Mouse (Mus musculus) midbrain, postnatal 0 days (tissue): Measurements from ENCODE around the gene Rtn3. TPM values are rescaled to one million over a fixed set of nuclear protein-coding genes. Genes with fewer than 3 reads are reported as not detected.
A peak's percentile ranks its signal among the peaks of the same experiment; 100 is the strongest.

Experiments used
- ATAC-seq: fragments of 200-750 bp; cut with Nextera tagmentation; 2 replicates; pipeline ENCODE4 v1.8.0; 2017; ENCODE audit warnings: moderate number of reproducible peaks, mild to moderate bottlenecking, moderate TSS enrichment, moderate library complexity; ENCODE audit not compliant: low FRiP score
- DNase-seq: peaks from one replicate; pipeline ENCODE4 v3.0.0-alpha.2; 2015; ENCODE audit warnings: low spot score
- H3K27ac ChIP-seq: fragments of 300-500 bp; sonication (generic); 2 replicates; pipeline ENCODE4 v1.5.1; 2014; ENCODE audit warnings: low read depth, mild to moderate bottlenecking, low read length, mixed read lengths
- H3K27me3 ChIP-seq: fragments of 300-500 bp; sonication (generic); 2 replicates; pipeline ENCODE4 v1.6.1; 2014; ENCODE audit warnings: low read length, control low read depth, mixed read lengths; ENCODE audit not compliant: insufficient read depth
- H3K36me3 ChIP-seq: fragments of 300-500 bp; sonication (generic); 2 replicates; pipeline ENCODE4 v1.6.1; 2014; ENCODE audit warnings: low read length, control low read depth, mixed read lengths; ENCODE audit not compliant: insufficient read depth
- H3K4me1 ChIP-seq: fragments of 300-500 bp; sonication (generic); 2 replicates; pipeline ENCODE4 v1.6.1; 2014; ENCODE audit warnings: mild to moderate bottlenecking, control low read depth, antibody characterized with exemption, low read length, mixed read lengths; ENCODE audit not compliant: insufficient read depth
- H3K4me2 ChIP-seq: fragments of 300-500 bp; sonication (generic); 2 replicates; pipeline ENCODE4 v1.6.1; 2014; ENCODE audit warnings: low read depth, mild to moderate bottlenecking, low read length, mixed read lengths; ENCODE audit not compliant: poor library complexity, severe bottlenecking
- H3K4me3 ChIP-seq: fragments of 300-500 bp; sonication (generic); 2 replicates; pipeline ENCODE4 v1.5.1; 2014; ENCODE audit warnings: low read depth, mild to moderate bottlenecking, low read length, moderate library complexity
- H3K9ac ChIP-seq: fragments of 300-500 bp; sonication (generic); replicated peaks from 2 replicates; pipeline ENCODE4 v1.6.1; 2014; ENCODE audit warnings: mild to moderate bottlenecking, low read length, moderate library complexity, mixed read lengths; ENCODE audit not compliant: poor library complexity, severe bottlenecking
- H3K9me3 ChIP-seq: fragments of 300-500 bp; sonication (generic); 2 replicates; pipeline ENCODE4 v1.6.1; 2016; ENCODE audit warnings: low read length, control low read depth
- CTCF ChIP-seq: IDR thresholded peaks from 2 replicates; pipeline ENCODE4 v1.5.1; 2016; ENCODE audit warnings: antibody characterized with exemption, mild to moderate bottlenecking
- WGBS: fragments of 180-500 bp; shearing (Covaris S2); extraction: QIAGEN DNeasy Blood & Tissue Kit; methylation state at CpG from one replicate; pipeline ENCODE4 v1.1.7; 2014; 5-methylcytosine and 5-hydroxymethylcytosine counted together
- polyA plus RNA-seq: library from polyadenylated mRNA; unstranded; fragments of >200 nt; fragmentation: Nextera tagmentation; extraction: Ambion mirVana; gene quantifications from 2 replicates; pipeline ENCODE4 v1.2.1, GENCODE M21; 2015
- total RNA-seq: library from RNA; depleted of rRNA; stranded (reverse); fragments of >200 nt; gene quantifications from 2 replicates; pipeline ENCODE4 v1.2.3, GENCODE M21; 2014

Rtn3 gene
- total and polyA plus RNA-seq, 2 experiments from 2014 or later, result 420 to 750 TPM

- Histone ChIP-seq H3K27ac (peak overlapping the region; percentile 99), H3K4me1 (no peaks in the 10 kb centered on the region), H3K4me2 (peak overlapping the region; percentile 65), H3K9me3 (no peaks in the 10 kb centered on the region), H3K27me3 (no peaks in the 10 kb centered on the region), H3K36me3 (no peaks in the 10 kb centered on the region), H3K4me3 (peak overlapping the region; percentile 90), H3K9ac (peak overlapping the region; percentile 99)
- no peak for TF ChIP-seq CTCF
- DNase-seq (no peak), ATAC-seq (no peak)
- under 1% methylated on average over 7 of the region's 7 CpGs for WGBS
Observed at GRCm38 (mm10) chr19:7482266-7482598, 849 bp downstream of the Rtn3 start.

DNA sequence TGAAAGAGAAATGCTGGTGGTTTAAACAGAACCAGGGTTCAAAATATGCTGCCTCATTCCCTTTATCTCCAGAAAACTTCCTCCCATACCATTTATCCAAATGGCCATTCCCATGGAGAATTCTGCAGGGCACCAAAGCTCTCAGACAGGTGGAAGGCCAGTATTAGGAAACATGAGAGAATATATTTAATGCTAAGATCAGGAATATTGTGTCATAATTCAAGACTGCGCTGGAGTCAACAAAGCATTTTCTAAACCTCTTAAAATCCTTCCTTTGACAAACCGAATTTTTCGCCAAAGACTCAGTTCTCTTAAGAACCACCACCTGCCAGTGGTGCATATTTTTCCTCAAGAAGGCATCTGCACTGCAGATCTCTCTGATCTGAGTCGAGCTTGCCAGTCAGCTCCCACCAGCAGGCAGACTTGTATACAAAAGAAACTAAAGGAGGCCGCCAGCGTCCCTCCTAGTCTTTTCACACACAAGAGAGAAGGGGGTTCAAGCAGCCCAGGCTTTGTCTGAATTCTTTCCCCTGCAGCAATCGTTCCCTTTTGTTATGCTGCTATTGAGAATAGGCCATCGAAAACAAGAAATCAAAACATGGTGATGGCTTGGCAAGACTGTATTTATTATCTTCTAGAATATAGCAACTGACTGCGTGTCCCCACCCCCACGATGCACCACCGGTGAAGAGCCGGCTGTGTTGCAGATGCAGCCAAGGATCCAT, 1.4 kb downstream of the Rtn3 start:
- DNase-seq (peak; percentile 75), ATAC-seq (no peak)
- Histone ChIP-seq H3K27me3 (no peaks in the 10 kb centered on the region), H3K27ac (peak overlapping the region; percentile 99), H3K4me1 (no peaks in the 10 kb centered on the region), H3K9ac (peak overlapping the region; percentile 99), H3K36me3 (no peaks in the 10 kb centered on the region), H3K9me3 (no peaks in the 10 kb centered on the region), H3K4me2 (peak overlapping the region; percentile 65), H3K4me3 (peak overlapping the region; percentile 90)
- WGBS, result 2% methylated on average over 12 of the region's 12 CpGs
- TF ChIP-seq CTCF, result no peak

DNA sequence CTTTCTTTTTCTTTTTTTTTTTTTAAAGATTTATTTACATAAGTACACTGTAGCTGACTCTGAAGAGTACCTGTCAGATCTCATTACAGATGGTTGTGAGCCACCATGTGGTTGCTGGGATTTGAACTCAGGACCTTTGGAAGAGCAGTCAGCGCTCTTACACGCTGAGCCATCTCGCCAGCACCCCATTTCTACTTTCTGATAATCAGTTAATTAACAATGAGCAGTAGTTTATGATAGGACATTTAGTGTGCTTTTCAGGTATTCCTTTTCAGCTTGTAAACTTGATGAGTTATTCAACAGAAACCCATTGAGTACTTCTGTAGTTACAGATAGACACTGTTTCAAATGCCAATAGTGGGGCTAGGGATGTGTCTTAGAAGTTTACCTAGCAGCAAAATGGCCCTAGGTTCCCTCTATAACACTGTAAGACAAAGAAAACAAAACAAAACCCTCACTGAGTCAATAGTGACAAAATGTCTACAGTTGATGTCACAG, 3.3 kb downstream of the Rtn3 start:
- 94% methylated on average over 3 of the region's 3 CpGs for WGBS
- Histone ChIP-seq H3K4me3 (no peak overlapping the region; the same call in 1 of the 2 replicates), H3K9ac (no peak overlapping the region), H3K36me3 (no peaks in the 10 kb centered on the region), H3K27me3 (no peaks in the 10 kb centered on the region), H3K4me1 (no peaks in the 10 kb centered on the region), H3K9me3 (no peaks in the 10 kb centered on the region), H3K27ac (no peak overlapping the region), H3K4me2 (peak overlapping the region; percentile 65)
- no peak for TF ChIP-seq CTCF
- ATAC-seq, result no peak
- DNase-seq, result no peak

DNA sequence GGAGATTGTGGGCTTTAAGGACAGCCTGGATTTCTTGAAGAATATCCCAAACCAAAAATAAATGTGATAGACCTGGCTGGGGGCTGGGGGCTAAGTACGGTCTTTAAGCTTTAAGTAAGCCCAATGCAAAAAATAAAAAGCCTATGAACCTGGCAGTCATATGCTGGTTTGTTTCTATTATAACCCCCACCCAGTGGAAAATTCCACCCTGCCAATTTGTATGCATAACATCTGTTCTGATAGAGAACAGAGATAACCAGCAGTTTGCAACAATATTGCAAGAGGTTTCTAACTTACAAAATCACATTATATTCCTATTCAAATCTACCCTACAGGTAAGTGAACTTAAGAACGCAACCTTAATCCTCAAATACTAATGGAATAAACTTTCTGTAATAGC, 12.4 kb downstream of the Rtn3 start:
- no peak overlapping the region for H3K4me3 ChIP-seq

DNA sequence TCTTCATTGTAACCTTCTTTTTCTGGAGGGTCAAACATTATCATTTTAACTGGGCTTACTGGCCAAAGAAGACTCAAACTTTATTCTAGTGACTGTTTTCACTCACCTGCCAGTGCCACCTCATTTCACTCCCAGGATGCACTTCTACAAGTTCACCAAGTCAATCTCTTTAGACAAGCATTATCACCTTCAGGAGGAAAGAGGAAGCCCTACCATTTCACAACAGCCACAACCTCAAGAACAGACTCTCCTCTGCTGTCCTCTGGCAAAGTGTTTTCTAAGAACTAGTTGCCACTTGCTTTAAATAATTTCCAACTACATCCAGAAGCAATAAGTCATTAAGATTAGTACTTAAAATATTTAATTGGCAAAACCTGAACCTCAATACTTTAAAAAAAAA, 15.2 kb downstream of the Rtn3 start:
- no peak for TF ChIP-seq CTCF
- Histone ChIP-seq H3K4me3 (no peak overlapping the region), H3K9me3 (no peaks in the 10 kb centered on the region), H3K36me3 (peaks cover 7% of the 10 kb centered on the region; the same call in 1 of the 2 replicates), H3K4me1 (no peaks in the 10 kb centered on the region), H3K4me2 (no peak overlapping the region), H3K9ac (no peak overlapping the region), H3K27me3 (no peaks in the 10 kb centered on the region), H3K27ac (no peak overlapping the region)
- no peak for DNase-seq
- no peak for ATAC-seq

More for the DNA sequence above, 12.4 kb downstream of the Rtn3 start:
- Histone ChIP-seq H3K27me3 (no peaks in the 10 kb centered on the region), H3K36me3 (peaks cover 7% of the 10 kb centered on the region; the same call in 1 of the 2 replicates), H3K27ac (no peak overlapping the region), H3K9ac (no peak overlapping the region), H3K4me2 (no peak overlapping the region), H3K4me1 (no peaks in the 10 kb centered on the region), H3K9me3 (no peaks in the 10 kb centered on the region)
- ATAC-seq, result no peak
- no peak for DNase-seq
- 86% methylated on average over 2 of the region's 2 CpGs for WGBS
- no peak for TF ChIP-seq CTCF

DNA sequence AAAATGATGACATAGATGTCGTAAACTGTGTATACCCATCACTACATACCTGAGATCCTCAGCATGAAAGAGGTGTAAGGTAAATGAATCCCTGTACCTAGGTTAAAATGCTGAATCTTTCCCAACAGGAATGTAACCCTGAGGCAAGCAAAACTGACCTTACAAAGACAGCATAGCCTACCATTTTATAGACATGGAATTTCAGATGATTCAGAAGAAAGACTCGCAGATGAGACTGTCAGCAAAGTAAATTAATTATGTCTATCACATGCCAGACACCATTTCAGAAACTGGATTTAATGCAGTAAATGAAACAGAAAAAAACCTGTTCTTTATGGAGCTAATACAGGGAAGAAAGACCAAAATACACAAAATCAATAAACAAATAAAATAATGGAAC, 23.7 kb downstream of the Rtn3 start:
- no peak for DNase-seq
- H3K4me2 ChIP-seq, result no peak overlapping the region
- WGBS, result 86% methylated on average over 2 of the region's 2 CpGs
- peaks cover 3% of the 10 kb centered on the region; the same call in 1 of the 2 replicates for H3K36me3 ChIP-seq
- ATAC-seq, result no peak
- no peaks in the 10 kb centered on the region for H3K9me3 ChIP-seq
- TF ChIP-seq CTCF, result no peak
- H3K4me1 ChIP-seq, result 0 out of 2 replicates have a peak, but pooled peaks cover 3% of the 10 kb centered on the region
- no peak overlapping the region for H3K9ac ChIP-seq
- H3K4me3 ChIP-seq, result no peak overlapping the region
- H3K27me3 ChIP-seq, result no peaks in the 10 kb centered on the region
- no peak overlapping the region for H3K27ac ChIP-seq
